Mouse (Mus musculus): ENCODE measurements around the gene Arpc1b.
A peak's percentile ranks its signal among the peaks of the same experiment; 100 is the strongest.

Gene Arpc1b

GRCm38 (mm10) chr5:145165184-145165583, 51.2 kb downstream of the Arpc1b start:
- DNase-seq (ENCODE audit: low spot score): no peak

- DNase-seq (ENCODE audit: low spot score): peak; percentile 100
Measured at GRCm38 (mm10) chr5:145166536-145167305, 52.7 kb downstream of the Arpc1b start, which contains the start of the genes Ptcd1 and Cpsf4. Gene Ptcd1, minus strand, starts transcription at chr5:145167108. Gene Cpsf4, plus strand, starts transcription at chr5:145167213.

- peak; percentile 53 for DNase-seq (ENCODE audit: low spot score)
Measured at GRCm38 (mm10) chr5:145167306-145167661, 53.3 kb downstream of the Arpc1b start.

GRCm38 (mm10) chr5:145178461-145178980, 64.5 kb downstream of the Arpc1b start:
- DNase-seq (ENCODE audit: low spot score): no peak
